Mouse (Mus musculus): ENCODE results near the gene Aes.

The Aes gene

GRCm38 (mm10) chr10:81568381-81569191 lies 9.3 kb downstream of the Aes start:
- no peak for DNase-seq (ENCODE audit: low spot score in 2 of 2)

- no peak for DNase-seq (ENCODE audit: low spot score in 2 of 2)
Measured at GRCm38 (mm10) chr10:81569507-81570237, 10.4 kb downstream of the Aes start.

- no peak for DNase-seq (ENCODE audit: low spot score in 2 of 2)
Measured at GRCm38 (mm10) chr10:81570238-81570800, 11.0 kb downstream of the Aes start.

GRCm38 (mm10) chr10:81570831-81571500 lies 11.7 kb downstream of the Aes start:
- peak; percentile 92 to 96 for DNase-seq (ENCODE audit: low spot score in 2 of 2)

GRCm38 (mm10) chr10:81571501-81571876 lies 12.2 kb downstream of the Aes start:
- peak; percentile 99 to 100 for DNase-seq (ENCODE audit: low spot score in 2 of 2)

GRCm38 (mm10) chr10:81572133-81572671 lies 12.9 kb downstream of the Aes start:
- no peak for DNase-seq (ENCODE audit: low spot score in 2 of 2)

- no peak for DNase-seq (ENCODE audit: low spot score in 2 of 2)
Measured at GRCm38 (mm10) chr10:81572975-81573374, 13.7 kb downstream of the Aes start.

GRCm38 (mm10) chr10:81574081-81575056 lies 15.1 kb downstream of the Aes start, which contains the start of gene Tle2:
Tle2 (plus strand) TSS chr10:81574561.
- DNase-seq (ENCODE audit: low spot score in 2 of 2) = no peak

GRCm38 (mm10) chr10:81575208-81575631 lies 15.9 kb downstream of the Aes start:
- DNase-seq (ENCODE audit: low spot score in 2 of 2) = no peak

GRCm38 (mm10) chr10:81575695-81576094 lies 16.4 kb downstream of the Aes start:
- no peak for DNase-seq (ENCODE audit: low spot score in 2 of 2)

GRCm38 (mm10) chr10:81579967-81580366 lies 20.7 kb downstream of the Aes start:
- no peak for DNase-seq (ENCODE audit: low spot score in 2 of 2)

- no peak for DNase-seq (ENCODE audit: low spot score in 2 of 2)
Measured at GRCm38 (mm10) chr10:81580441-81581070, 21.3 kb downstream of the Aes start.

- no peak for DNase-seq (ENCODE audit: low spot score in 2 of 2)
Measured at GRCm38 (mm10) chr10:81583347-81583746, 24.1 kb downstream of the Aes start.

- DNase-seq (ENCODE audit: low spot score in 2 of 2) = no peak
Measured at GRCm38 (mm10) chr10:81588739-81589138, 29.5 kb downstream of the Aes start.

GRCm38 (mm10) chr10:81591846-81592245 lies 32.6 kb downstream of the Aes start:
- no peak for DNase-seq (ENCODE audit: low spot score in 2 of 2)

- no peak for DNase-seq (ENCODE audit: low spot score in 2 of 2)
Measured at GRCm38 (mm10) chr10:81592631-81593030, 33.3 kb downstream of the Aes start.

- no peak for DNase-seq (ENCODE audit: low spot score in 2 of 2)
Measured at GRCm38 (mm10) chr10:81593223-81593622, 33.9 kb downstream of the Aes start.

GRCm38 (mm10) chr10:81593935-81594334 lies 34.6 kb downstream of the Aes start:
- no peak for DNase-seq (ENCODE audit: low spot score in 2 of 2)

- DNase-seq (ENCODE audit: low spot score in 2 of 2) = no peak
Measured at GRCm38 (mm10) chr10:81595599-81595998, 36.3 kb downstream of the Aes start.

GRCm38 (mm10) chr10:81596611-81597010 lies 37.3 kb downstream of the Aes start:
- no peak for DNase-seq (ENCODE audit: low spot score in 2 of 2)
